Mouse (Mus musculus): ENCODE results near the gene Atg5.
"Not testable (repeated sequence)": the region's sequence is repeated elsewhere in the genome, so short reads cannot be mapped to it uniquely, and the experiment has no call there.

The Atg5 gene

GRCm38 (mm10) chr10:44327057-44327456 lies 58.9 kb downstream of the Atg5 start:
- DNase-seq (ENCODE audit: low read depth, low spot score) = peak; percentile 31
- no peaks in the 10 kb centered on the region for H3K27me3 ChIP-seq (ENCODE audit: control insufficient read depth, insufficient read depth, low read length, poor library complexity, severe bottlenecking)

DNA sequence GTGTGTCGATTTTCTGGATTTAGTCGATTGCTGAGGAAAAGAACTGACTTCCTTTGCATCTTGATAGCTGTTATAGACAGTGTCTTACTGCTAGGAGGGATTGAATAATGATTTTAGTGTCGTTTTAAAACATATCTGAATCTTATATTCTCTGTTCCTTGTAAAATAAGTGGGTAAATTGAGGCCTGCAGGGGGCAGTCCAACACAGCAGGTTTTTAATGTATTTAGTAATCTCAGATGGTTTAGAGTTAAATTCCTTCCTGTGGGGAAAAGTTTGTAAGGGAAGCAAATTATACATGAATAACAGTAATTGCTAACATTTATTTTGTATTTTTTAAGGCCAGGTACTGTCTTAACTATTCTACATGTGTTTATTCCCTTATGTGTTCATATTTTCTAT lies 60.2 kb downstream of the Atg5 start:
- no peaks in the 10 kb centered on the region for H3K36me3 ChIP-seq (ENCODE audit: control insufficient read depth, insufficient read depth, low read length, poor library complexity, severe bottlenecking)
- no peaks in the 10 kb centered on the region for H3K27me3 ChIP-seq (ENCODE audit: control insufficient read depth, insufficient read depth, low read length, poor library complexity, severe bottlenecking)
- DNase-seq (ENCODE audit: low read depth, low spot score) = peak; percentile 74

More at GRCm38 (mm10) chr10:44327057-44327456, 58.9 kb downstream of the Atg5 start:
- no peaks in the 10 kb centered on the region for H3K36me3 ChIP-seq (ENCODE audit: control insufficient read depth, insufficient read depth, low read length, poor library complexity, severe bottlenecking)

DNA sequence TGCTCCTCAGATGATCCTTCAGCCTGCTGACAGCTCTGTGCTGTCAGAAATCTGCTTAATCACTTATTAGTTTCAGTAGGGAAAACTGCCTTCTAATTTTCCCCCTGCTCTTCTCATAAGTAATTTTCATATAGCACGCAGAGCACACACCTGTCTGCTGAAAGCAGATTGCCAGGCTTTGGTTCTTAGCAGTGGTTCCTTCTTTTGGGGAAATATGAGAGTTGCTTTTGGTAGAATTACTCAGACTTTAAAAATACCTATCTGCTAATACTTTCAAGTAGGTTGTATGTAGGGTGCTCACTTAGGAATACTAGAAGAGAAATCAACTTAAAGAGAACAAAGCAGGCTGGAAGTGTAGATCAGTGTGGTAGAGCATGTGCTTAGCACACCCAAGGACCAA lies 62.6 kb downstream of the Atg5 start:
- no peaks in the 10 kb centered on the region for H3K27me3 ChIP-seq (ENCODE audit: control insufficient read depth, insufficient read depth, low read length, poor library complexity, severe bottlenecking)
- DNase-seq (ENCODE audit: low read depth, low spot score) = no peak
- H3K36me3 ChIP-seq (ENCODE audit: control insufficient read depth, insufficient read depth, low read length, poor library complexity, severe bottlenecking) = no peaks in the 10 kb centered on the region

- no peaks in the 10 kb centered on the region for H3K27me3 ChIP-seq (ENCODE audit: control insufficient read depth, insufficient read depth, low read length, poor library complexity, severe bottlenecking)
- no peak for DNase-seq (ENCODE audit: low read depth, low spot score)
- H3K36me3 ChIP-seq (ENCODE audit: control insufficient read depth, insufficient read depth, low read length, poor library complexity, severe bottlenecking) = no peaks in the 10 kb centered on the region
These were observed 63.3 kb downstream of the Atg5 start for GRCm38 (mm10) chr10:44331469-44331868.

GRCm38 (mm10) chr10:44332656-44333055 lies 64.5 kb downstream of the Atg5 start:
- DNase-seq (ENCODE audit: low read depth, low spot score); H3K36me3 ChIP-seq (ENCODE audit: control insufficient read depth, insufficient read depth, low read length, poor library complexity, severe bottlenecking); H3K27me3 ChIP-seq (ENCODE audit: control insufficient read depth, insufficient read depth, low read length, poor library complexity, severe bottlenecking): not testable (repeated sequence)

DNA sequence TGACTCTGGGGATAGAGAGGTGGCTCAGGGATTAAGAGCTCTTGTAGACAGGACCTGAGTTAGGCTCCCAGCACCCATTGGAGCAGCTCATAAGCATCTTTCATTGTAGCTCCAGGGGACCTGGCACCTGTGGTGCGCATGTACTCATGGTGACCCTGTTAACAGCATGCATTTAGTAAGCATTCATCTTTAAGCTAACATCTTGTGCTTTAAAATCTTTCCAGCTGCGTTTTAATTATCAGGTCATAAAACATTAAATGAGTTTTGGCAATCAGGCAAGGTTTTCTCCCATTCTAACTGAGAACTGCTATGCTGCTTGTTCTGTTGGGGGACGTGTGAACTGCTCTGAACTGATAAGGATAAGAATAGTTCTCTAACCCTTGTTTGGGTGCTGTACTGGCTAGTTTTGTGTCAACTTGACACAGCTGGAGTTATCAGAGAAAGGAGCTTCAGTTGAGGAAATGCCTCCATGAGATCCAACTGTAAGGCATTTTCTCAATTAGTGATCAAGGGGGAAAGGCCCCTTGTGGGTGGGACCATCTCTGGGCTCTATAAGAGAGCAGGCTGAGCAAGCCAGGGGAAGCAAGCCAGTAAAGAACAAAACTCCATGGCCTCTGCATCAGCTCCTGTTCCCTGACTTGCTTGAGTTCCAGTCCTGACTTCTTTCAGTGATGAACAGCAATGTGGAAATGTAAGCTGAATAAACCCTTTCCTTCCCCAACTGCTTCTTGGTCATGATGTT lies 68.7 kb downstream of the Atg5 start:
- not testable (repeated sequence) for DNase-seq (ENCODE audit: low read depth, low spot score); H3K36me3 ChIP-seq (ENCODE audit: control insufficient read depth, insufficient read depth, low read length, poor library complexity, severe bottlenecking); H3K27me3 ChIP-seq (ENCODE audit: control insufficient read depth, insufficient read depth, low read length, poor library complexity, severe bottlenecking)

DNA sequence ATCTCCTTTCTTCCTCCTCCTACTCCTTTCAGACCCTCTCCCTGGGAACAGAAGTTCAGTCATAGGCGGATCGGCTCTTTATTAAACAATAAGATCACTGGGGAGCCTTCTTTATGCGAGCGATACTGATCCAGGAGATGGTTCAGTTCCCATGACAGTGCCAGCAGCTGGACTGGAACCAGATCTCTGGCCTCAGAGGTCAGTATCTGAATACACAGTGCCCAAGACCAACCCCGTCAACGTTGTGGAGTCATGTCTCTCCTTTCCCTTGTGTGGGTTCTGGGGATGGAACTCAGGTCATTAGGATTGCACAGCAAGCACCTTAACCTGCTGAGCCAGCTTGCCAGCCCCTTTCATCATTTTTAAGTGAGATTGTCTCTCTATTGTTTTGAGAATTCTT lies 70.4 kb downstream of the Atg5 start:
- Histone ChIP-seq H3K36me3 (ENCODE audit: control insufficient read depth, insufficient read depth, low read length, poor library complexity, severe bottlenecking) (no peaks in the 10 kb centered on the region), H3K27me3 (ENCODE audit: control insufficient read depth, insufficient read depth, low read length, poor library complexity, severe bottlenecking) (no peaks in the 10 kb centered on the region)
- no peak for DNase-seq (ENCODE audit: low read depth, low spot score)

DNA sequence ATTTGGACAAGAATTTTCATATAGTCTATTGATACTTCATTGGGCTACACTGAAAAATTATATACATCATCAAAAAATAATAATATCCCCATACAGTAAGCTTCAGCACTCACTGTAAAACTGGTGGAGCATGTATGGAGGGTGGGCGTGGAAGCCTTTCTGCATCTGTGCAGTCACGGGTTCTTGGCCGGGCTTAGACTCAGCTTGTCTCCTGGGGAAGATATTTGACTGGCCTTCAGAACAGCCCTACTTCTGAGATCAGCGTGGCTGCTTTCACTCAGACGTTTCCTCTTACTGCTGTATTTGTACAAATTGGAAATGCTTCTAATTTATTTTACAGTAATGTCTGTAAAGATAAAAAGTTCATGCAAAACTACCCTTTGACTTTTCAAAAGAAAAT lies 71.2 kb downstream of the Atg5 start:
- no peaks in the 10 kb centered on the region for H3K36me3 ChIP-seq (ENCODE audit: control insufficient read depth, insufficient read depth, low read length, poor library complexity, severe bottlenecking)
- DNase-seq (ENCODE audit: low read depth, low spot score) = peak; percentile 67
- H3K27me3 ChIP-seq (ENCODE audit: control insufficient read depth, insufficient read depth, low read length, poor library complexity, severe bottlenecking) = no peaks in the 10 kb centered on the region

- no peaks in the 10 kb centered on the region for H3K36me3 ChIP-seq (ENCODE audit: control insufficient read depth, insufficient read depth, low read length, poor library complexity, severe bottlenecking)
- peak; percentile 65 for DNase-seq (ENCODE audit: low read depth, low spot score)
These were observed 72.8 kb downstream of the Atg5 start for GRCm38 (mm10) chr10:44340928-44341327.

GRCm38 (mm10) chr10:44341826-44342521 lies 73.8 kb downstream of the Atg5 start:
- Histone ChIP-seq H3K27me3 (ENCODE audit: control insufficient read depth, insufficient read depth, low read length, poor library complexity, severe bottlenecking) (no peaks in the 10 kb centered on the region), H3K36me3 (ENCODE audit: control insufficient read depth, insufficient read depth, low read length, poor library complexity, severe bottlenecking) (no peaks in the 10 kb centered on the region)
- DNase-seq (ENCODE audit: low read depth, low spot score) = peak; percentile 19

More at GRCm38 (mm10) chr10:44340928-44341327, 72.8 kb downstream of the Atg5 start:
- H3K27me3 ChIP-seq (ENCODE audit: control insufficient read depth, insufficient read depth, low read length, poor library complexity, severe bottlenecking) = no peaks in the 10 kb centered on the region

DNA sequence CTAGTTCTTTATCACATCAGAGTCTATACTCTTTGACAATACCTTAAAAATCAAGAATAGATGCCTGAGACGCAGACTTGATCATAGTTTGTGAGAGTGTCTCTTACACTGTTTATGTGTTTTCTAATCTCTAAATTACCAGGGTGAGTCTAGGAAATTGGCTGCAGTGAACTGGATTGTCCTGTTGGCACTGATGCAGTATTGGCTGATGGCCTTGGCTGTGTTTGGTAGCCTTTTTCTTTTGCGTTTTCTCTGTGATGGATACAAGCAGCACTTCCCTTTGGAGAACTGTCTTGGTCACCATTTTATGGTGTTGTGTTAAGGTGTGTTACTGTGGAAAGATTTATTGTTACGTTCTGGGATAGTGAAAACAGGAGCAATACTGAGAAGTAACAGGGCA lies 75.2 kb downstream of the Atg5 start:
- no peaks in the 10 kb centered on the region for H3K36me3 ChIP-seq (ENCODE audit: control insufficient read depth, insufficient read depth, low read length, poor library complexity, severe bottlenecking)
- H3K27me3 ChIP-seq (ENCODE audit: control insufficient read depth, insufficient read depth, low read length, poor library complexity, severe bottlenecking) = no peaks in the 10 kb centered on the region
- no peak for DNase-seq (ENCODE audit: low read depth, low spot score)

- H3K36me3 ChIP-seq (ENCODE audit: control insufficient read depth, insufficient read depth, low read length, poor library complexity, severe bottlenecking) = no peaks in the 10 kb centered on the region
- H3K27me3 ChIP-seq (ENCODE audit: control insufficient read depth, insufficient read depth, low read length, poor library complexity, severe bottlenecking) = no peaks in the 10 kb centered on the region
- DNase-seq (ENCODE audit: low read depth, low spot score) = peak; percentile 68
These were observed 79.5 kb downstream of the Atg5 start for GRCm38 (mm10) chr10:44347549-44348172.

DNA sequence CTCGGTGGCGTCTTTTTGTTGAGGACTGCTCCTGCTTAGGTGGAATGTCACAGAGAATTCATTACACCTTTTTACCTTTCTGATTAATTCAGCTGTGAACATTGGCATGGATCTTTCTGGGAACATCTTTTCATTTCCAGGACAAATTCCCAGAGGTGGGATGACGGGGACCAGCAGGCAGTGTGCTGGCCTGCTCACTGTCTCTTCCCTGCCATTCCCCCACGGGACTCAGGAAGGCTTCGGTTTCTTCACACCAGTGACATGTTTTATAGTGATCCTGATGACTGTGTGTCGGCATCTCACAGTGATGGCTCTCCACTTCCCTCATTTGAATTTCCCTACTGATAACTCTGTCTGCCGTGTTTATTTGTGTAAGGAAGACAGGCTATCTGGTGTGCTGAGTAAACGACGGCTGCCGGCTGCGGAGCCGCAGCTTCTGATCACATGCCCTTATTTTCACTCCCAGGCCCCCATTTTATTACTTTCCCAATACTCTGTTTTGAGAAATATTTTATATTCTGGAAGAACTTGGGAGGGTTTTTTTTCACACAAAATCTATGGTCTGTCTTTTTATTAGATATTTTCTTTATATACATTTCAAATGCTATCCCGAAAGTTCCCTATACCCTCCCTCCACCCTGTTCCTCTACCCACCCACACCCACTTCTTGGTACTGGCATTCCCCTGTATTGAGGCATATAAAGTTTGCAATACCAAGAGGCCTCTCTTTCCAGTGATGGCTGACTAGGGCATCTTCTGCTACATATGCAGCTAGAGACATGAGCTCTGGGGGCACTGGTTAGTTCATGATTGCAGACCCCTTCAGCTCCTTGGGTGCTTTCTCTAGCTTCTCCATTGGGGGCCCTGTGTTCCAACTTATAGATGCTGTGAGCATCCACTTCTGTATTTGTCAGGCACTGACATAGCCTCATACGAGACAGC lies 80.6 kb downstream of the Atg5 start:
- Histone ChIP-seq H3K36me3 (ENCODE audit: control insufficient read depth, insufficient read depth, low read length, poor library complexity, severe bottlenecking) (no peaks in the 10 kb centered on the region), H3K27me3 (ENCODE audit: control insufficient read depth, insufficient read depth, low read length, poor library complexity, severe bottlenecking) (no peaks in the 10 kb centered on the region)
- no peak for DNase-seq (ENCODE audit: low read depth, low spot score)

DNA sequence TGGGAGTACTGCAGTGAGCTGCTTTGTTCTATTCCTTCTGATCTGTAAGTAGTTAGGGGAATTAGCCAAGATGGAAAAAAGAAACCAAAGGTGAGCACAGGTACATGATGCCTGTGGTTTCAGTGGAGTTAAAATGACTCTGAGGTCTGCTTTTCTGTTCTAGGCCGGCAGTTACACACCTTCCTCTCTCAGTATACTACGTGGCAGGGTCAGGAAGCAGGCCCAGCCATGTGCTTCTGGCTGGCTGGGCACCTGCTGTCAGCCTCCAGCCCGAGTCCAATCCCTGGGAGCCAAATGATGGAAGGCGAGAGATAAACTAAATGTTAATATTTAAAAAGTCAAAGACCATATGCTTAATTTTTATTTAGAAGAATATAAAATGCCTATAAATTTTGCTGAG lies 85.3 kb downstream of the Atg5 start:
- no peaks in the 10 kb centered on the region for H3K27me3 ChIP-seq (ENCODE audit: control insufficient read depth, insufficient read depth, low read length, poor library complexity, severe bottlenecking)
- DNase-seq (ENCODE audit: low read depth, low spot score) = no peak
- H3K36me3 ChIP-seq (ENCODE audit: control insufficient read depth, insufficient read depth, low read length, poor library complexity, severe bottlenecking) = no peaks in the 10 kb centered on the region
